Mouse (Mus musculus) hindbrain, embryonic 16.5 days (tissue): ENCODE data around the gene Wsb2. TPM values are rescaled to one million over a fixed set of nuclear protein-coding genes. Genes with fewer than 3 reads are reported as not detected.

ENCODE experiments used
- ATAC-seq: fragments of 200-750 bp; cut with Nextera tagmentation; 2 replicates; pipeline ENCODE4 v1.8.0; 2017; ENCODE audit warnings: moderate TSS enrichment, moderate library complexity
- H3K27ac ChIP-seq: fragments of 300-500 bp; sonication (generic); 2 replicates; pipeline ENCODE4 v1.5.1; 2014; ENCODE audit warnings: low read depth, mild to moderate bottlenecking, control low read depth, low read length, moderate library complexity
- H3K27me3 ChIP-seq: fragments of 300-500 bp; sonication (generic); replicated peaks from 2 replicates; pipeline ENCODE4 v1.6.1; 2014; ENCODE audit warnings: low read length; ENCODE audit not compliant: control insufficient read depth, insufficient read depth
- H3K36me3 ChIP-seq: fragments of 300-500 bp; sonication (generic); 2 replicates; pipeline ENCODE4 v1.6.1; 2014; ENCODE audit warnings: mild to moderate bottlenecking, low read length, moderate library complexity, mixed read lengths; ENCODE audit not compliant: control insufficient read depth, insufficient read depth
- H3K4me1 ChIP-seq: fragments of 300-500 bp; sonication (generic); 2 replicates; pipeline ENCODE4 v1.6.1; 2014; ENCODE audit warnings: low read depth, low read length; ENCODE audit not compliant: control insufficient read depth, insufficient read depth
- H3K4me2 ChIP-seq: fragments of 300-500 bp; sonication (generic); 2 replicates; pipeline ENCODE4 v1.6.1; 2014; ENCODE audit warnings: mild to moderate bottlenecking, low read length, control low read depth, moderate library complexity
- H3K4me3 ChIP-seq: fragments of 300-500 bp; sonication (generic); 2 replicates; pipeline ENCODE4 v1.5.1; 2014; ENCODE audit warnings: mild to moderate bottlenecking, low read length, control low read depth, moderate library complexity
- H3K9ac ChIP-seq: fragments of 300-500 bp; sonication (generic); 2 replicates; pipeline ENCODE4 v1.6.1; 2014; ENCODE audit warnings: low read depth, mild to moderate bottlenecking, control low read depth, low read length, moderate library complexity
- H3K9me3 ChIP-seq: fragments of 300-500 bp; sonication (generic); 2 replicates; pipeline ENCODE4 v1.6.1; 2014; ENCODE audit warnings: mild to moderate bottlenecking, low read length, moderate library complexity; ENCODE audit not compliant: control insufficient read depth
- WGBS: fragments of 180-500 bp; shearing (Covaris S2); extraction: QIAGEN DNeasy Blood & Tissue Kit; methylation state at CpG from one replicate; pipeline ENCODE4 v1.1.7; 2014; 5-methylcytosine and 5-hydroxymethylcytosine counted together
- polyA plus RNA-seq: library from polyadenylated mRNA; unstranded; fragments of >200 nt; fragmentation: Nextera tagmentation; extraction: Ambion mirVana; gene quantifications from 2 replicates; pipeline ENCODE4 v1.2.1, GENCODE M21; 2015

Wsb2 gene
- polyA plus RNA-seq, 1 experiment from 2014 or later = 200 TPM

DNA sequence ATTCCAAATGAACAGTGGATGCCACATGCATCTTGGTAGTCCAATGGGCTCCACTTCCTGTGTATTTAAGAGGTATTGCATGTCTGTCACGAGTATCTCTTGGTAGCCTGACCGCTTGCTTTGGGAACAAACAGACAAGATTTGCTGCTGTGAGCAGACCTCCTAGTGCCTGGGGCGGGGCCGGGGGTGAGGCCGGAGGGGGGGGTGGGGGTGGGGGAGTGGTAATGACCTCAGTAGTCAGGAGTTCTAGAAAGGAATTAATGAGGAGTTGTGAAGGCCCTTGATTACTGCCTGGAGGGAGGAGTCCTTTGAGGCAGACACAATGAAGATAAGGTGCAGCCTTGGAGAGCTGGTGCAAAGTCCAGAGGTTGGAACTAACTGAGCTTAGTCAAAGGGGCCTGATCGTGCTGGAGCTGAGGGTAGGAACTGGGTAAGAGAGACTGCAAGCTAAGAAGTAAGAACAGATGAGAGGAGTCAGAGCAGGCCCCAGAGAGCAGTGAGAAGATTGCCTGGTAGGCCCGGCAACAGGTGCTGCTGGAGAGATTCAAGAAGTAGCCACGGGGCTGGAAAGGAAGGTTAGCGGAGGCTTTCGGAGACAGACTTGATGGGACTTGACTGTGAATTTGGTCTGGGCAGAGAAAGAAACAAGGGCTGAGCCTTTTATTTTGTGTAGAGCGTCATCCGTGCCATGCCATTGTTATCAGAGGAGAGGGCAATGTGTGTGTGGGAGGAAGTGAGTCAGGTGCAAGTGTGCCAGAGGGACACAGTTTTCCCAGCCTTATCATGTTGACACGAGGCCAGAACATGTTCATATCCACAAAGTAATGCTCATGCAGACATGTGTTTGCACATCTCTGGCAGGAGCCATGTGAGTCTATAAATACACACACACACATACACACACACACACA, 3.8 kb downstream of the Wsb2 start:
- Histone ChIP-seq H3K9ac (no peak overlapping the region), H3K27me3 (no peaks in the 10 kb centered on the region), H3K4me2 (peak overlapping the region; percentile 15; the same call in 1 of the 2 replicates), H3K27ac (peak overlapping the region; percentile 1; the same call in 1 of the 2 replicates), H3K36me3 (peaks cover 10% of the 10 kb centered on the region; the same call in 1 of the 2 replicates), H3K9me3 (no peaks in the 10 kb centered on the region), H3K4me3 (no peak overlapping the region), H3K4me1 (peaks cover 29% of the 10 kb centered on the region)
- 44% methylated on average over 13 of the region's 13 CpGs for WGBS
- ATAC-seq = no peak

GRCm38 (mm10) chr5:117361590-117361989, 4.5 kb downstream of the Wsb2 start:
- H3K9ac ChIP-seq = no peak overlapping the region
- peaks cover 24% of the 10 kb centered on the region for H3K4me1 ChIP-seq
- ATAC-seq = no peak
- no peak overlapping the region for H3K27ac ChIP-seq
- H3K36me3 ChIP-seq = peaks cover 10% of the 10 kb centered on the region; the same call in 1 of the 2 replicates
- no peaks in the 10 kb centered on the region for H3K27me3 ChIP-seq
- no peak overlapping the region for H3K4me3 ChIP-seq
- no peak overlapping the region for H3K4me2 ChIP-seq
- 66% methylated on average over 4 of the region's 4 CpGs for WGBS
- no peaks in the 10 kb centered on the region for H3K9me3 ChIP-seq

GRCm38 (mm10) chr5:117363066-117363782, 6.1 kb downstream of the Wsb2 start:
- ATAC-seq = no peak
- Histone ChIP-seq H3K4me1 (peaks cover 24% of the 10 kb centered on the region), H3K27ac (no peak overlapping the region), H3K36me3 (peaks cover 10% of the 10 kb centered on the region; the same call in 1 of the 2 replicates), H3K4me3 (no peak overlapping the region), H3K27me3 (no peaks in the 10 kb centered on the region), H3K4me2 (no peak overlapping the region), H3K9ac (no peak overlapping the region), H3K9me3 (no peaks in the 10 kb centered on the region)
- whole genome bisulfite sequencing = 57% methylated on average over 15 of the region's 15 CpGs

- H3K27ac ChIP-seq = no peak overlapping the region
- peaks cover 15% of the 10 kb centered on the region for H3K4me1 ChIP-seq
- H3K4me3 ChIP-seq = no peak overlapping the region
- ATAC-seq = no peak
- peaks cover 10% of the 10 kb centered on the region; the same call in 1 of the 2 replicates for H3K36me3 ChIP-seq
- H3K9me3 ChIP-seq = no peaks in the 10 kb centered on the region
- H3K9ac ChIP-seq = no peak overlapping the region
- no peaks in the 10 kb centered on the region for H3K27me3 ChIP-seq
- 84% methylated on average over 3 of the region's 3 CpGs for WGBS
- no peak overlapping the region for H3K4me2 ChIP-seq
Measured at GRCm38 (mm10) chr5:117364821-117365220, 7.7 kb downstream of the Wsb2 start.

DNA sequence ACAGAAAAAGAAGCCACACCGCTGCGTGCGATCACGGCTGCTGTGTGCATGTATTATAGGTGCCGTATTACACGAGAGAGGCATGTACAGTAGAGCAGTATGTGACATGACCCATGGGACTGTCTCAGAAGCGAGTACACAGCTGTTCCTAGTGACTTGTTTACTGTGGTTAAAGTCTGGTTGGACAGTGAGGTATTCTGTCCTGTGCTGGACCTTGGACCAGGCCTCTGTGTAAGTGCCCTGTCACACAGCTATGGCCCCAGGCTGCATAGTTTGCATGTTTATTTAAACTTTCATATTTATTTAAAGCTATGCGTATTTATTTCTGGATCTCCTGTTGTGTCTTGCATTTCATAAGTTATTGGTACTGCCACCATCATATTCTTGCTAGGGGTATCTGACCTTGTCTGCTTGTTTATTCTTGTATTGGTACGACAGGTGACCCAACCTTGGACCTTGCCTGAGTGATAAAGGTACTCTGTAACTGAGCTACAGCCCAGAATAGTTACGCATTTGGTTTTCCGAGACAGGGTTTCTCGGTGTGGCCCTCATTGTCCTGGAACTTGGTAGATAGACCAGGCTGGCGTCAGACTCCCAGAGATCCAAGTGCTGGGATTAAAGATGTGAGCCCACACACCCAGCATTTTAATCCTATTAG, 8.9 kb downstream of the Wsb2 start:
- peaks cover 2% of the 10 kb centered on the region for H3K4me1 ChIP-seq
- no peaks in the 10 kb centered on the region for H3K9me3 ChIP-seq
- no peak overlapping the region for H3K9ac ChIP-seq
- H3K27me3 ChIP-seq = no peaks in the 10 kb centered on the region
- peaks cover 17% of the 10 kb centered on the region for H3K36me3 ChIP-seq
- H3K27ac ChIP-seq = no peak overlapping the region
- 90% methylated on average over 13 of the region's 13 CpGs for WGBS
- ATAC-seq = no peak
- H3K4me2 ChIP-seq = no peak overlapping the region
- no peak overlapping the region for H3K4me3 ChIP-seq

DNA sequence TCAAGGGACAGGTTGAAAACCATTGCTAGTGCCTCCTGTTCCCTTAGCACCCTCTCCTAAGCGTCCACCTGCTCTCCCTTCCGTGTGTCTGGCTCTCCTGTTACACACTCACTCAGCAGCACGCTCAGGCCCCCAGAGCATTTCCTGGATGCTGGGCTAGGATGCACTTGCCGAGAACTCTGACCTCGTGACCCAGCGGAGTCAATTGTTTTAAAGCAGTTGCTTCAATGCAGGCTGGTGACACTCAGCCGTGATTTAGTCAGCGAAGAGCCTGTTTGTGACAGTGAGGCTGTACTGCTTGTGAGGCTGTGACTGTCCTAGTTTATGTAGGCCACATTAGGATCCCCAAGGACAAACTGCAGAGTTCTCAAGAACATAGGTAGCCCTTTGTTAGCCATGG, 10.1 kb downstream of the Wsb2 start:
- Histone ChIP-seq H3K27ac (no peak overlapping the region), H3K4me3 (no peak overlapping the region), H3K9ac (no peak overlapping the region), H3K27me3 (no peaks in the 10 kb centered on the region), H3K4me1 (no peaks in the 10 kb centered on the region), H3K4me2 (no peak overlapping the region), H3K9me3 (no peaks in the 10 kb centered on the region), H3K36me3 (peaks cover 27% of the 10 kb centered on the region)
- 42% methylated on average over 8 of the region's 8 CpGs for WGBS
- ATAC-seq = no peak

DNA sequence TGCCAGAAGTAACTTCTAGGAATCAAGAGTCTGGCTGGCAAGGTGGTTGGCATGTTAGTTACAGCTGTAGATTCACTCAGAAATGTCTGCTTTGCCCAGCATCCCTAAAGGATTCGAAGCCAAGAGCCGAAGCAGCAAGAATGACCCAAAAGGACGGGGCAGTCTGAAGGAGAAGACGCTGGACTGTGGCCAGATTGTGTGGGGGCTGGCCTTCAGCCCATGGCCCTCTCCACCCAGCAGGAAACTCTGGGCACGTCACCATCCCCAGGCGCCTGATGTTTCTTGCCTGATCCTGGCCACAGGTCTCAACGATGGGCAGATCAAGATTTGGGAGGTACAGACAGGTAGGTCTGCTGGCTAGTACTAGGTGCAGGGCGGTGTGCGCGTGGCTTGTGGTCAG, 13.5 kb downstream of the Wsb2 start:
- no peak overlapping the region for H3K27ac ChIP-seq
- no peaks in the 10 kb centered on the region for H3K27me3 ChIP-seq
- no peaks in the 10 kb centered on the region for H3K4me1 ChIP-seq
- 88% methylated on average over 10 of the region's 10 CpGs for WGBS
- peaks cover 25% of the 10 kb centered on the region for H3K36me3 ChIP-seq
- no peak overlapping the region for H3K4me3 ChIP-seq
- H3K9me3 ChIP-seq = no peaks in the 10 kb centered on the region
- H3K4me2 ChIP-seq = no peak overlapping the region
- no peak overlapping the region for H3K9ac ChIP-seq
- ATAC-seq = no peak

GRCm38 (mm10) chr5:117373418-117373817, 16.3 kb downstream of the Wsb2 start:
- Histone ChIP-seq H3K27ac (no peak overlapping the region), H3K4me1 (no peaks in the 10 kb centered on the region), H3K4me2 (no peak overlapping the region), H3K9me3 (no peaks in the 10 kb centered on the region), H3K27me3 (no peaks in the 10 kb centered on the region), H3K36me3 (peaks cover 39% of the 10 kb centered on the region), H3K4me3 (no peak overlapping the region), H3K9ac (no peak overlapping the region)
- WGBS = 89% methylated on average over 9 of the region's 9 CpGs
- ATAC-seq = no peak
